Mouse (Mus musculus): ENCODE measurements around the gene Olfr615.
"Not testable (repeated sequence)": the region's sequence is repeated elsewhere in the genome, so short reads cannot be mapped to it uniquely, and the experiment has no call there.

The Olfr615 gene

GRCm38 (mm10) chr7:103555779-103556178 is at the start of gene Olfr615:
Gene Olfr615, plus strand, starts transcription at chr7:103556079.
- DNase-seq (ENCODE audit: inconsistent age in 2 of 2, low spot score in 1 of 2): no peak

GRCm38 (mm10) chr7:103512022-103512421 is 43.9 kb upstream of the Olfr615 start, which contains the start of gene Olfr610:
Gene Olfr610, minus strand, starts transcription at chr7:103512122.
- DNase-seq (ENCODE audit: inconsistent age in 2 of 2, low spot score in 1 of 2): no peak

- not testable (repeated sequence) for DNase-seq (ENCODE audit: inconsistent age in 2 of 2, low spot score in 1 of 2)
These were observed 35.1 kb upstream of the Olfr615 start, which contains the start of gene Olfr611 for GRCm38 (mm10) chr7:103520746-103521145. Gene Olfr611, minus strand, starts transcription at chr7:103520846.

- not testable (repeated sequence) for DNase-seq (ENCODE audit: inconsistent age in 2 of 2, low spot score in 1 of 2)
These were observed 13.3 kb upstream of the Olfr615 start, which contains the start of gene Olfr612 for GRCm38 (mm10) chr7:103542617-103543016. Gene Olfr612, minus strand, starts transcription at chr7:103542717.

- no peak for DNase-seq (ENCODE audit: inconsistent age in 2 of 2, low spot score in 1 of 2)
These were observed 8.1 kb upstream of the Olfr615 start, which contains the start of gene Olfr613 for GRCm38 (mm10) chr7:103547774-103548173. Gene Olfr613, plus strand, starts transcription at chr7:103548074.

- no peak for DNase-seq (ENCODE audit: inconsistent age in 2 of 2, low spot score in 1 of 2)
These were observed 13.2 kb downstream of the Olfr615 start, which contains the start of gene Olfr616 for GRCm38 (mm10) chr7:103569043-103569442. Gene Olfr616, minus strand, starts transcription at chr7:103569143.

GRCm38 (mm10) chr7:103572761-103573160 is 16.9 kb downstream of the Olfr615 start, which contains the start of gene Olfr617:
Gene Olfr617, plus strand, starts transcription at chr7:103573061.
- DNase-seq (ENCODE audit: inconsistent age in 2 of 2, low spot score in 1 of 2): no peak

- no peak for DNase-seq (ENCODE audit: inconsistent age in 2 of 2, low spot score in 1 of 2)
These were observed 33.9 kb downstream of the Olfr615 start, which contains the start of gene Olfr618 for GRCm38 (mm10) chr7:103589803-103590202. Gene Olfr618, plus strand, starts transcription at chr7:103590103.

- no peak for DNase-seq (ENCODE audit: inconsistent age in 2 of 2, low spot score in 1 of 2)
These were observed 44.4 kb downstream of the Olfr615 start, which contains the start of gene Olfr619 for GRCm38 (mm10) chr7:103600275-103600674. Gene Olfr619, plus strand, starts transcription at chr7:103600575.

- DNase-seq (ENCODE audit: inconsistent age in 2 of 2, low spot score in 1 of 2): no peak
These were observed 51.5 kb downstream of the Olfr615 start for GRCm38 (mm10) chr7:103607425-103607824.

- no peak for DNase-seq (ENCODE audit: inconsistent age in 2 of 2, low spot score in 1 of 2)
These were observed 56.6 kb downstream of the Olfr615 start, which contains the start of gene Olfr620 for GRCm38 (mm10) chr7:103612434-103612833. Gene Olfr620, minus strand, starts transcription at chr7:103612534.

All from adrenal gland, adult (tissue).